ENCODE assay signal across 26 mouse cellular contexts in the genomic region with DNA sequence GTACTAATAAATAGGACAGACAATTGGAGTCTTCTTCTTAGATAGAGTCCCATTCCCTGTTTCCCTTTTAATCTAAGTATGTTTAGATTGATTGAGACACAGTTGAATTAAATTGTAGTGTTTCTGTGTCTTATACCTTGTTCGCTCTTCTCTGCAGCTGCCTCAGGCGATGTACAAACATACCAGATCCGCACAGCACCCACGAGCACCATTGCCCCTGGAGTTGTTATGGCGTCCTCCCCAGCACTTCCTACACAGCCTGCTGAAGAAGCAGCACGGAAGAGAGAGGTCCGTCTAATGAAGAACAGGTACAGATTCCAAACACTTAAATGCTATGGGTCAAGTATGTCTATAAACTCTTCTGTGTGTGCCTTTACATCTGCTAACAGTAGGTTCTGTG. TPM values are rescaled to one million over a fixed set of nuclear protein-coding genes. Genes with fewer than 3 reads are reported as not detected.
DNase-seq lines count a peak whose midpoint lies in the region; ATAC-seq and TF ChIP-seq lines count a peak whose summit lies in the region.
"Had no signal": no experiment of that assay in that cellular context is flagged by ENCODE, and none has a peak within 500 bp of the region (broad histone marks: within the 10 kb centered on the region; RNA-seq: fewer than 3 reads in every experiment).

No protein-coding gene starts in this region.

- WGBS in midbrain, embryonic 11.5 days, result 91% methylated on average over 7 of the region's 7 CpGs
- WGBS in midbrain, embryonic 15.5 days, result 88% methylated on average over 7 of the region's 7 CpGs
- 93% methylated on average over 7 of the region's 7 CpGs for WGBS in stomach, postnatal 0 days

- no peak overlapping the region for H3K27ac ChIP-seq in midbrain, embryonic 11.5 days (ENCODE audit: low read depth, low read length)
- H3K27ac ChIP-seq in midbrain, embryonic 15.5 days, result no peak overlapping the region
- H3K27ac ChIP-seq in stomach, postnatal 0 days (replicated peaks), result no peak overlapping the region
- H3K27ac ChIP-seq: embryonic facial prominence, embryonic 10.5 days; embryonic facial prominence, embryonic 13.5 days; forebrain, embryonic 12.5 days; forebrain, embryonic 15.5 days; gastrocnemius, adult 2 months; heart, adult 2 months; hindbrain, embryonic 12.5 days; hindbrain, embryonic 15.5 days had no signal

- ATAC-seq in midbrain, embryonic 11.5 days (ENCODE audit: low FRiP score), result no peak
- no peak for ATAC-seq in midbrain, embryonic 15.5 days (replicated peaks)
- ATAC-seq in stomach, postnatal 0 days (ENCODE audit: low FRiP score, low TSS enrichment), result no peak
- ATAC-seq: CD4-positive, CD25-positive, alpha-beta regulatory T cell, adult 4 months; forebrain, embryonic 15.5 days; intestine, postnatal 0 days had no signal

- H3K4me1 ChIP-seq in midbrain, embryonic 11.5 days (ENCODE audit: control insufficient read depth, insufficient read depth, low read length), result no peaks in the 10 kb centered on the region
- H3K4me1 ChIP-seq in midbrain, embryonic 15.5 days, result no peaks in the 10 kb centered on the region
- H3K4me1 ChIP-seq in stomach, postnatal 0 days (replicated peaks; ENCODE audit: control insufficient read depth, insufficient read depth), result no peaks in the 10 kb centered on the region
- H3K4me1 ChIP-seq: embryonic facial prominence, embryonic 13.5 days; forebrain, embryonic 12.5 days; forebrain, embryonic 15.5 days; hindbrain, embryonic 12.5 days; hindbrain, embryonic 15.5 days had no signal

- H3K36me3 ChIP-seq in midbrain, embryonic 11.5 days (ENCODE audit: control insufficient read depth, insufficient read depth, low read length), result peaks cover 5% of the 10 kb centered on the region; the same call in 1 of the 2 replicates
- H3K36me3 ChIP-seq in midbrain, embryonic 15.5 days (replicated peaks), result peaks cover 19% of the 10 kb centered on the region; the same call in 1 of the 2 replicates
- H3K36me3 ChIP-seq in stomach, postnatal 0 days (ENCODE audit: control insufficient read depth, insufficient read depth, low read length), result peaks cover 3% of the 10 kb centered on the region; the same call in 1 of the 2 replicates

- no peak for TF ChIP-seq EP300 in stomach, postnatal 0 days (optimal IDR thresholded peaks at IDR 0.05)

- no peak overlapping the region for H3K9ac ChIP-seq in midbrain, embryonic 11.5 days (ENCODE audit: low read length)
- H3K9ac ChIP-seq in midbrain, embryonic 15.5 days, result no peak overlapping the region
- H3K9ac ChIP-seq in stomach, postnatal 0 days (ENCODE audit: low read length), result no peak overlapping the region
- H3K9ac ChIP-seq: embryonic facial prominence, embryonic 13.5 days; forebrain, embryonic 12.5 days; forebrain, embryonic 15.5 days; hindbrain, embryonic 12.5 days; hindbrain, embryonic 15.5 days had no signal

- no peak for TF ChIP-seq CTCF in stomach, postnatal 0 days (IDR thresholded peaks at IDR 0.05; ENCODE audit: low read depth)

- DNase-seq in midbrain, embryonic 11.5 days (ENCODE audit: low spot score, missing footprints), result peak; percentile 37
- peak; percentile 12 for DNase-seq in ES-CJ7 (ENCODE audit: low read depth, low spot score)
- peak; percentile 20 for DNase-seq in ZHBTc4 (ENCODE audit: low read depth, low spot score)
- no peak for DNase-seq in lung, postnatal 36 days
- no peak for DNase-seq in stomach, postnatal 0 days (ENCODE audit: low spot score)
- DNase-seq: adrenal gland, adult 2 months; adrenal gland, postnatal 14 days; cerebellum, adult 11 months; cerebellum, adult 8-10 months; cerebellum, postnatal 10 days; cerebellum, postnatal 36 days; embryo, embryonic 11 days; gastrocnemius, adult 2 months; gastrocnemius, postnatal 14 days; heart, adult 2 months had no signal

- no peaks in the 10 kb centered on the region for H3K27me3 ChIP-seq in midbrain, embryonic 11.5 days (ENCODE audit: control insufficient read depth, insufficient read depth, low read length)
- H3K27me3 ChIP-seq in midbrain, embryonic 15.5 days (replicated peaks), result no peaks in the 10 kb centered on the region
- H3K27me3 ChIP-seq in stomach, postnatal 0 days (ENCODE audit: control insufficient read depth, insufficient read depth, low read length), result no peaks in the 10 kb centered on the region
- H3K27me3 ChIP-seq: embryonic facial prominence, embryonic 13.5 days; forebrain, embryonic 12.5 days; forebrain, embryonic 15.5 days; hindbrain, embryonic 12.5 days; hindbrain, embryonic 15.5 days had no signal

- H3K4me3 ChIP-seq in midbrain, embryonic 11.5 days (ENCODE audit: low read depth, low read length), result no peak overlapping the region
- no peak overlapping the region for H3K4me3 ChIP-seq in midbrain, embryonic 15.5 days
- H3K4me3 ChIP-seq in stomach, postnatal 0 days (ENCODE audit: low read depth, low read length), result no peak overlapping the region
- H3K4me3 ChIP-seq: embryonic facial prominence, embryonic 10.5 days; embryonic facial prominence, embryonic 13.5 days; erythroblast, embryonic 14.5 days; forebrain, embryonic 12.5 days; forebrain, embryonic 15.5 days; gastrocnemius, adult 2 months; heart, adult 2 months; hindbrain, embryonic 12.5 days; hindbrain, embryonic 15.5 days had no signal

- no peaks in the 10 kb centered on the region for H3K9me3 ChIP-seq in midbrain, embryonic 11.5 days (ENCODE audit: control insufficient read depth, low read length)
- H3K9me3 ChIP-seq in midbrain, embryonic 15.5 days, result no peaks in the 10 kb centered on the region
- H3K9me3 ChIP-seq in stomach, postnatal 0 days (ENCODE audit: control insufficient read depth, low read length), result no peaks in the 10 kb centered on the region
- H3K9me3 ChIP-seq: embryonic facial prominence, embryonic 10.5 days; embryonic facial prominence, embryonic 13.5 days; forebrain, embryonic 12.5 days; forebrain, embryonic 15.5 days; hindbrain, embryonic 12.5 days; hindbrain, embryonic 15.5 days had no signal

- no peak overlapping the region for H3K4me2 ChIP-seq in midbrain, embryonic 11.5 days
- H3K4me2 ChIP-seq in midbrain, embryonic 15.5 days, result no peak overlapping the region
- no peak overlapping the region for H3K4me2 ChIP-seq in stomach, postnatal 0 days (replicated peaks; ENCODE audit: low read depth)
- H3K4me2 ChIP-seq: embryonic facial prominence, embryonic 13.5 days; forebrain, embryonic 12.5 days; forebrain, embryonic 15.5 days; heart, embryonic 11.5 days; hindbrain, embryonic 12.5 days; hindbrain, embryonic 15.5 days had no signal

RNA-seq across cellular contexts. Expression of a gene that starts 41.0 kb away (rescaled TPM):
- 20.9 and 24.4 TPM in 2 replicates for polyA plus RNA-seq in midbrain, embryonic 11.5 days (2014; fragmentation: Nextera tagmentation; extraction: Ambion mirVana)
- 20.2 and 20.3 TPM in 2 replicates for polyA plus RNA-seq in midbrain, embryonic 15.5 days (2015; fragmentation: Nextera tagmentation; extraction: Ambion mirVana)
- polyA plus RNA-seq in stomach, postnatal 0 days (2015; fragmentation: Nextera tagmentation; extraction: Ambion mirVana), result 14.8 and 15.0 TPM in 2 replicates

RNA-seq across cellular contexts. Expression of a gene that starts 43.6 kb away (rescaled TPM):
- polyA plus RNA-seq in midbrain, embryonic 11.5 days (2014; fragmentation: Nextera tagmentation; extraction: Ambion mirVana), result 59.7 and 71.4 TPM in 2 replicates
- polyA plus RNA-seq in midbrain, embryonic 15.5 days (2015; fragmentation: Nextera tagmentation; extraction: Ambion mirVana), result 37.4 and 39.1 TPM in 2 replicates
- 8.5 and 9.2 TPM in 2 replicates for polyA plus RNA-seq in stomach, postnatal 0 days (2015; fragmentation: Nextera tagmentation; extraction: Ambion mirVana)

Comparison
In these comparisons a context has a peak if more than half of its experiments do, and no peak if none do; other contexts are left out.
1. DNase-seq: peak in midbrain, embryonic 11.5 days (single experiment), ES-CJ7 (single experiment) and ZHBTc4 (single experiment); none in lung, postnatal 36 days (single experiment) and stomach, postnatal 0 days (single experiment).